Mouse (Mus musculus) kidney, embryonic 16.5 days (tissue): ENCODE measurements at regions not wholly inside any gene's neighbourhood (a gene's known extent, or its start where the extent isn't known, plus 50 kb on each side); places are given as distances from the start of the nearest gene placed in this dataset.
A peak's percentile ranks its signal among the peaks of the same experiment; 100 is the strongest.

ENCODE experiments used
- ATAC-seq: fragments of 200-750 bp; cut with Nextera tagmentation; 2 replicates; pipeline ENCODE4 v1.8.0; 2017; ENCODE audit warnings: moderate TSS enrichment; ENCODE audit not compliant: low FRiP score, low TSS enrichment
- H3K27ac ChIP-seq: fragments of 300-500 bp; sonication (generic); 2 replicates; pipeline ENCODE4 v1.5.1; 2014; ENCODE audit warnings: low read length
- H3K27me3 ChIP-seq: fragments of 300-500 bp; sonication (generic); 2 replicates; pipeline ENCODE4 v1.6.1; 2014; ENCODE audit warnings: low read length, control low read depth, mixed read lengths; ENCODE audit not compliant: insufficient read depth
- H3K36me3 ChIP-seq: fragments of 300-500 bp; sonication (generic); 2 replicates; pipeline ENCODE4 v1.6.1; 2014; ENCODE audit warnings: low read length, control low read depth, mixed read lengths; ENCODE audit not compliant: insufficient read depth
- H3K4me1 ChIP-seq: fragments of 300-500 bp; sonication (generic); 2 replicates; pipeline ENCODE4 v1.6.1; 2014; ENCODE audit warnings: low read length, control low read depth, mixed read lengths; ENCODE audit not compliant: insufficient read depth
- H3K4me2 ChIP-seq: fragments of 300-500 bp; sonication (generic); replicated peaks from 2 replicates; pipeline ENCODE4 v1.6.1; 2014; ENCODE audit warnings: low read depth, low read length
- H3K4me3 ChIP-seq: fragments of 300-500 bp; sonication (generic); 2 replicates; pipeline ENCODE4 v1.5.1; 2014; ENCODE audit warnings: mild to moderate bottlenecking, low read length
- H3K9ac ChIP-seq: fragments of 300-500 bp; sonication (generic); replicated peaks from 2 replicates; pipeline ENCODE4 v1.6.1; 2014; ENCODE audit warnings: low read length
- H3K9me3 ChIP-seq: fragments of 300-500 bp; sonication (generic); 2 replicates; pipeline ENCODE4 v1.6.1; 2016; ENCODE audit warnings: low read length, control low read depth
- WGBS: fragments of 180-500 bp; shearing (Covaris S2); extraction: QIAGEN DNeasy Blood & Tissue Kit; methylation state at CpG from one replicate; pipeline ENCODE4 v1.1.7; 2014; 5-methylcytosine and 5-hydroxymethylcytosine counted together

- Histone ChIP-seq H3K9me3 (no peaks in the 10 kb centered on the region), H3K4me1 (peaks cover 17% of the 10 kb centered on the region), H3K27ac (peak overlapping the region; percentile 76), H3K4me3 (peak overlapping the region; percentile 47), H3K27me3 (no peaks in the 10 kb centered on the region), H3K9ac (peak overlapping the region; percentile 71), H3K4me2 (peak overlapping the region; percentile 83), H3K36me3 (no peaks in the 10 kb centered on the region)
- peak; percentile 81 for ATAC-seq
- under 1% methylated on average over 25 of the region's 25 CpGs for WGBS
Observed at GRCm38 (mm10) chr3:130945861-130946449, 164.3 kb upstream of the Lef1 start.

- Histone ChIP-seq H3K9me3 (no peaks in the 10 kb centered on the region), H3K27ac (no peak overlapping the region; the same call in 1 of the 2 replicates), H3K27me3 (no peaks in the 10 kb centered on the region), H3K9ac (no peak overlapping the region), H3K4me2 (peak overlapping the region; percentile 83), H3K4me1 (peaks cover 17% of the 10 kb centered on the region), H3K36me3 (no peaks in the 10 kb centered on the region), H3K4me3 (peak overlapping the region; percentile 47)
- no peak for ATAC-seq
- 14% methylated on average over 7 of the region's 7 CpGs for WGBS
Observed at GRCm38 (mm10) chr3:130945396-130945795, 164.9 kb upstream of the Lef1 start.

- H3K4me2 ChIP-seq: no peak overlapping the region
- no peak for ATAC-seq
- H3K27me3 ChIP-seq: no peaks in the 10 kb centered on the region
- 94% methylated on average over 6 of the region's 6 CpGs for WGBS
- H3K36me3 ChIP-seq: no peaks in the 10 kb centered on the region
- H3K27ac ChIP-seq: no peak overlapping the region
- no peak overlapping the region for H3K4me3 ChIP-seq
- H3K9me3 ChIP-seq: no peaks in the 10 kb centered on the region
- no peak overlapping the region for H3K9ac ChIP-seq
- peaks cover 17% of the 10 kb centered on the region for H3K4me1 ChIP-seq
Observed at GRCm38 (mm10) chr3:130944241-130944640, 166.0 kb upstream of the Lef1 start.

GRCm38 (mm10) chr3:130942947-130943630 lies 167.2 kb upstream of the Lef1 start:
- Histone ChIP-seq H3K4me1 (peaks cover 17% of the 10 kb centered on the region), H3K27ac (no peak overlapping the region), H3K27me3 (no peaks in the 10 kb centered on the region), H3K9ac (no peak overlapping the region), H3K4me2 (no peak overlapping the region), H3K4me3 (no peak overlapping the region), H3K36me3 (no peaks in the 10 kb centered on the region), H3K9me3 (no peaks in the 10 kb centered on the region)
- no peak for ATAC-seq
- 67% methylated on average over 8 of the region's 8 CpGs for WGBS

- no peak overlapping the region for H3K4me2 ChIP-seq
- WGBS: 60% methylated on average over 5 of the region's 5 CpGs
- no peak overlapping the region for H3K4me3 ChIP-seq
- ATAC-seq: no peak
- H3K27ac ChIP-seq: no peak overlapping the region
- H3K9ac ChIP-seq: no peak overlapping the region
- H3K36me3 ChIP-seq: no peaks in the 10 kb centered on the region
- H3K9me3 ChIP-seq: no peaks in the 10 kb centered on the region
- H3K27me3 ChIP-seq: no peaks in the 10 kb centered on the region
- H3K4me1 ChIP-seq: peaks cover 5% of the 10 kb centered on the region
Observed at GRCm38 (mm10) chr3:130940302-130940867, 169.9 kb upstream of the Lef1 start.

GRCm38 (mm10) chr3:130936980-130937379 lies 173.3 kb upstream of the Lef1 start:
- no peaks in the 10 kb centered on the region for H3K36me3 ChIP-seq
- no peaks in the 10 kb centered on the region for H3K9me3 ChIP-seq
- H3K27me3 ChIP-seq: no peaks in the 10 kb centered on the region
- no peak overlapping the region for H3K9ac ChIP-seq
- no peak overlapping the region for H3K4me3 ChIP-seq
- no peak for ATAC-seq
- 64% methylated on average over 5 of the region's 5 CpGs for WGBS
- no peaks in the 10 kb centered on the region for H3K4me1 ChIP-seq
- H3K4me2 ChIP-seq: no peak overlapping the region
- H3K27ac ChIP-seq: no peak overlapping the region

GRCm38 (mm10) chr3:130936336-130936735 lies 173.9 kb upstream of the Lef1 start:
- H3K4me1 ChIP-seq: no peaks in the 10 kb centered on the region
- H3K9me3 ChIP-seq: no peaks in the 10 kb centered on the region
- no peaks in the 10 kb centered on the region for H3K27me3 ChIP-seq
- no peaks in the 10 kb centered on the region for H3K36me3 ChIP-seq
- no peak overlapping the region for H3K4me3 ChIP-seq
- no peak overlapping the region for H3K4me2 ChIP-seq
- 35% methylated on average over 7 of the region's 7 CpGs for WGBS
- no peak for ATAC-seq
- H3K27ac ChIP-seq: no peak overlapping the region
- H3K9ac ChIP-seq: no peak overlapping the region

GRCm38 (mm10) chr3:130935926-130936315 lies 174.3 kb upstream of the Lef1 start:
- Histone ChIP-seq H3K4me2 (no peak overlapping the region), H3K27me3 (no peaks in the 10 kb centered on the region), H3K9me3 (no peaks in the 10 kb centered on the region), H3K4me3 (no peak overlapping the region), H3K27ac (no peak overlapping the region), H3K9ac (no peak overlapping the region), H3K36me3 (no peaks in the 10 kb centered on the region), H3K4me1 (no peaks in the 10 kb centered on the region)
- WGBS: 42% methylated on average over 11 of the region's 11 CpGs
- ATAC-seq: no peak

- Histone ChIP-seq H3K9ac (no peak overlapping the region), H3K9me3 (no peaks in the 10 kb centered on the region), H3K4me2 (no peak overlapping the region), H3K4me1 (no peaks in the 10 kb centered on the region), H3K36me3 (no peaks in the 10 kb centered on the region), H3K27me3 (no peaks in the 10 kb centered on the region), H3K27ac (no peak overlapping the region), H3K4me3 (no peak overlapping the region)
- peak; percentile 27; the same call in 1 of the 2 replicates for ATAC-seq
- 40% methylated on average over 8 of the region's 8 CpGs for WGBS
Observed at GRCm38 (mm10) chr3:130935302-130935925, 174.9 kb upstream of the Lef1 start.

- no peaks in the 10 kb centered on the region for H3K4me1 ChIP-seq
- H3K9ac ChIP-seq: no peak overlapping the region
- no peaks in the 10 kb centered on the region for H3K36me3 ChIP-seq
- no peak overlapping the region for H3K27ac ChIP-seq
- no peak overlapping the region for H3K4me3 ChIP-seq
- H3K27me3 ChIP-seq: no peaks in the 10 kb centered on the region
- H3K4me2 ChIP-seq: no peak overlapping the region
- H3K9me3 ChIP-seq: no peaks in the 10 kb centered on the region; the same call in 1 of the 2 replicates
- 72% methylated on average over 6 of the region's 6 CpGs for WGBS
- no peak for ATAC-seq
Observed at GRCm38 (mm10) chr3:130932723-130933122, 177.5 kb upstream of the Lef1 start.
